Mouse (Mus musculus) G1E-ER4 (cell line): ENCODE data around the gene Prtg. TPM values are rescaled to one million over a fixed set of nuclear protein-coding genes. Genes with fewer than 3 reads are reported as not detected.

Experiments
- GATA1 ChIP-seq: IDR thresholded peaks from one replicate; pipeline ENCODE4 v1.8.0; 2012; ENCODE audit warnings: low read length, inconsistent platforms
- polyA plus RNA-seq: library from polyadenylated mRNA; stranded (reverse); fragments of >175 nt; gene quantifications from 2 replicates; pipeline ENCODE4 v1.2.3, GENCODE M21; 2012

The Prtg gene
- polyA plus RNA-seq, 1 experiment, result 0.24 TPM

GRCm38 (mm10) chr9:72871506-72872297 lies 65.0 kb downstream of the Prtg start:
- TF ChIP-seq GATA1, result no peak

- TF ChIP-seq GATA1, result no peak
Measured at GRCm38 (mm10) chr9:72872298-72873130, 65.8 kb downstream of the Prtg start.

- TF ChIP-seq GATA1, result no peak
Measured at GRCm38 (mm10) chr9:72875878-72876277, 69.2 kb downstream of the Prtg start.

GRCm38 (mm10) chr9:72877905-72878304 lies 71.2 kb downstream of the Prtg start:
- no peak for TF ChIP-seq GATA1

- TF ChIP-seq GATA1, result no peak
Measured at GRCm38 (mm10) chr9:72878656-72879055, 72.0 kb downstream of the Prtg start.

- no peak for TF ChIP-seq GATA1
Measured at GRCm38 (mm10) chr9:72879601-72880000, 72.9 kb downstream of the Prtg start.

- no peak for TF ChIP-seq GATA1
Measured at GRCm38 (mm10) chr9:72880225-72880960, 73.7 kb downstream of the Prtg start.

GRCm38 (mm10) chr9:72881026-72881768 lies 74.5 kb downstream of the Prtg start:
- no peak for TF ChIP-seq GATA1

- no peak for TF ChIP-seq GATA1
Measured at GRCm38 (mm10) chr9:72883940-72884339, 77.3 kb downstream of the Prtg start.

GRCm38 (mm10) chr9:72889777-72890176 lies 83.1 kb downstream of the Prtg start:
- TF ChIP-seq GATA1, result no peak

GRCm38 (mm10) chr9:72890499-72891085 lies 83.9 kb downstream of the Prtg start:
- no peak for TF ChIP-seq GATA1

- no peak for TF ChIP-seq GATA1
Measured at GRCm38 (mm10) chr9:72892761-72893160, 86.1 kb downstream of the Prtg start.

- TF ChIP-seq GATA1, result no peak
Measured at GRCm38 (mm10) chr9:72894796-72895352, 88.2 kb downstream of the Prtg start.

- no peak for TF ChIP-seq GATA1
Measured at GRCm38 (mm10) chr9:72902057-72902456, 95.4 kb downstream of the Prtg start.

GRCm38 (mm10) chr9:72902611-72903010 lies 95.9 kb downstream of the Prtg start:
- TF ChIP-seq GATA1, result peak; percentile 86
